Mouse (Mus musculus) cortical plate, adult 2 months (tissue): ENCODE data around the gene Rpl13.

Source experiments
- CTCF ChIP-seq: fragments of 200-500 bp; IDR thresholded peaks from 2 replicates; pipeline ENCODE4 v1.5.1; 2011; ENCODE audit warnings: mild to moderate bottlenecking, control low read depth, low read length; ENCODE audit not compliant: insufficient read depth; ENCODE audit errors: extremely low read depth
- POLR2A ChIP-seq: fragments of 200-500 bp; IDR thresholded peaks from 2 replicates; pipeline ENCODE4 v1.6.1; 2011; ENCODE audit warnings: mild to moderate bottlenecking, low read length, control low read depth; ENCODE audit not compliant: insufficient read depth; ENCODE audit errors: extremely low read depth

DNA sequence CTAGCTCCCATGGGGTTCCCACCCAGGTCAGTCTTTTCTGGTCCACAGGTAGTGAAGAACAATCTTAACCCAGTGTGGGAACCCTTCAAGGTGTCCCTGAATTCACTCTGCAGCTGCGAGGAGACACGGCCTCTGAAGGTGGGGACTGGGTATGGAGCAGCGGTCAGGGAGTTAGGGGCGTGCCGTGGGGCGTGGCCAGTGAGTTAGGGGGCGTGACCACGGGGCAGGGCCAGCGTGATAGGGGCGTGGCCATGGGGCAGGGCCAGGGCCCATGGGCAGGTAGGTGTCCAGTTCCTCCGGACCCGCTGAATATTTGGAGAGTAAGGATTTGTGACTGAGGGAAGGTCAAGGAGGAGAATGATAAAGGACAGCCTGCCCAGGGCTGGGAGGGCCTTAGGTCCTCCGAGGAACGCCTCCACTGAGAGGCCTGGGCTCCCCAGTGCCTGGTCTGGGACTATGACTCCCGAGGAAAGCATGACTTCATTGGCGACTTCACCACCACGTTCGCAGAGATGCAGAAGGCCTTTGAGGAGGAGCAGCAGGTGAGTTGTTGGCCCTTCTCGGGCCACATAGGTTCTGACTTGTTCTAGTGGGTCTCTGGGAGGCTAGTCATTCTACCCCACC is 24.2 kb downstream of the Rpl13 start:
- no peak for TF ChIP-seq CTCF
- no peak for TF ChIP-seq POLR2A
